Mouse (Mus musculus): ENCODE results near the gene Hoxd1. TPM values are rescaled to one million over a fixed set of nuclear protein-coding genes. Genes with fewer than 3 reads are reported as not detected.

Gene Hoxd1
- polyA plus RNA-seq (2012), result 0.20 TPM in 1 of 2 replicates, not detected in the other

DNA sequence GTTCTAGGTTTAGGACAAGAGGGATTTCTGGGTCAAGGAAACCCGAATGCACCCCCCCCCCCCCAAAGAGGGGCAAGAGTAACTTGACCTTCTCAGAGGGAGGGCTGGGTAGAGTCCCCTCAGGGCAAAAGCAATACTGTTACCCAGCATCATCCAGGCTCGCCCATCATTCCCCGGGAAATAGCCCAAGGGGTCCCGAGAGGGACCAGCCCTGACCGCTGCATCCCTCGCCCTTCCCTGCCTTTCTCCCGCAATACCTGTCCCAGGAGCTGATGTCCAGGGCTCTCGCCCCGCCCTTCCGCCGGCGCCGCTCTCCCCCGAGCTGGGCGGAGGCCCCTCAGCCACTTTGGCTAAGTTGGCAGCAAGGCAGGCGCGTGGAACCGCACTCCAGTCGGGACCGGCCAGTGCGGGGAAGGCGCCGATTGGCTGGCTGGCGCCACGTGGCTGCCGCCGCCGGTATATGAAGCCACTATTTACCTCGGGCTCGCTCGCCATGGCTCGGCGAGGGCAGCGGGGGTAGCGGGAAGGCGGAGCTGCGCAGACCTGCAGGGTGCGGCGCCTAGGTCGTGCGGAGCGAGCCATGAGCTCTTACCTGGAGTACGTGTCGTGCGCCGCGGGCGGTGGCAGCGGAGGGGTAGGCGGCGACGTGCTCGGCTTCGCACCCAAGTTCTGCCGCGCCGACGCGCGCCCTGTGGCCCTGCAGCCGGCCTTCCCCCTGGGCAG is at the start of gene Hoxd1:
Gene Hoxd1, plus strand, starts transcription at position 459 of the 723 bp plus-strand sequence.

DNA sequence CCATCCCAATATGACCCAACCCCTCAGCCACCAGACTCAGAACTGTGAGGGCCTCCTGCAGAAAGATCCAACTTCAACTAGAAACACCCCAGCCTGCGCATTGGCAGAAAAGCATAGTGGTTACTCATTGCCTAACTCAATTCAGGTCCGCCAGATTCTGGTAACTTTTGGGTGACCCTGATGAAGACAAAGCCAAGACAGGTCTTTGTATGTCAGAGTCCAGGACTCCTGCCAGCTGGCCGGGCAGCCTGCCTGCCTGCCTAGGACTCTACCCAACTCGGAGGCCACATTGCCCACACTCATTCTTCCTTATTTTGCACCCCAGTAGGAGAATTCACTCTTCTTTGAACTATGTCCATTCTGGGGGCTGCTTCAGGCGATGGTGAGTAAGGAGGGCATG is 36.2 kb upstream of the Hoxd1 start, which contains the start of gene Gm28230:
Gene Gm28230, plus strand, starts transcription at position 178 of the 400 bp plus-strand sequence.

Other genes with a start within 250 kb of the Hoxd1 start
- 8.6 and 9.0 TPM in 2 replicates for gene Lnpk, start 183.5 kb upstream of the Hoxd1 start, polyA plus RNA-seq (2012)
- gene Evx2, start 103.4 kb upstream of the Hoxd1 start, polyA plus RNA-seq (2012), result not detected in 2 replicates
- gene Hoxd13, start 94.7 kb upstream of the Hoxd1 start, polyA plus RNA-seq (2012), result not detected in 2 replicates
- gene Hoxd12, start 88.0 kb upstream of the Hoxd1 start, polyA plus RNA-seq (2012), result not detected in 2 replicates
- not detected in 2 replicates for gene Hoxd11, start 83.4 kb upstream of the Hoxd1 start, polyA plus RNA-seq (2012)
- gene Hoxd10, start 71.1 kb upstream of the Hoxd1 start, polyA plus RNA-seq (2012), result not detected in 2 replicates
- gene Hoxd9, start 65.3 kb upstream of the Hoxd1 start, polyA plus RNA-seq (2012), result not detected in 2 replicates
- gene Hoxd8, start 58.4 kb upstream of the Hoxd1 start, polyA plus RNA-seq (2012), result 0.04 TPM in 1 of 2 replicates, not detected in the other
- gene Hoxd3, start 51.1 kb upstream of the Hoxd1 start, polyA plus RNA-seq (2012), result 0.04 TPM in 1 of 2 replicates, not detected in the other
- not detected in 2 replicates for gene Hoxd4, start 51.1 kb upstream of the Hoxd1 start, polyA plus RNA-seq (2012)
- not detected in 2 replicates for gene Gm28230, start 36.3 kb upstream of the Hoxd1 start, polyA plus RNA-seq (2012)
- 25.9 and 26.5 TPM in 2 replicates for gene Mtx2, start 62.8 kb downstream of the Hoxd1 start, polyA plus RNA-seq (2012)